Comparison of ENCODE assay signal across 19 mouse cellular contexts in the genomic region with DNA sequence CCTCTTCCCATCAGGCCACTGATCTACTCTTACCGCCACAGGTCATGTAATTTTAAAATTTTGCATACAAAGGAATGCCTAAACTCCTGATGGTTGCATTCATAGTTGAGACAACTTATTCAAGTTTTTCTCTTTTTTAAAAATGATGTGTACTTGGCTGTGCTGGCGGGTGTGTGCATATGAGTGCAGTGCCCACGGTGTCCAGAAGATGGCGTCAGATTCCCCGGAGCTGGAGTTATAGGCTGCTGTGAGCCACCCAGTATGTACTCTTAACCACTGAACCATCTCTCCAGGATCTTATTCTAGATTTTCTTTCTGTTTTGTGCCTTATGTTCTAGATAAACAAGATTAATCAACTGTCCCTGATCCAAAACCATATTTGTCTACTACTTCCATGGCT.
DNase-seq lines count a peak whose midpoint lies in the region; ATAC-seq and TF ChIP-seq lines count a peak whose summit lies in the region.
"Had no signal": no experiment of that assay in that cellular context is flagged by ENCODE, and none has a peak within 500 bp of the region (broad histone marks: within the 10 kb centered on the region; RNA-seq: fewer than 3 reads in every experiment).

No protein-coding gene starts in this region.

- ATAC-seq in kidney, postnatal 0 days (replicated peaks; ENCODE audit: low FRiP score, low read depth) = no peak
- no peak for ATAC-seq in kidney, embryonic 14.5 days (ENCODE audit: low FRiP score, low TSS enrichment)
- ATAC-seq: inflammation-experienced regulatory T-cells, adult 6 months had no signal

- H3K4me3 ChIP-seq in kidney, postnatal 0 days (replicated peaks; ENCODE audit: low read depth, low read length) = no peak overlapping the region
- H3K4me3 ChIP-seq in kidney, embryonic 14.5 days (ENCODE audit: low read length) = no peak overlapping the region
- H3K4me3 ChIP-seq: forebrain, embryonic 12.5 days; heart, embryonic 15.5 days; hindbrain, embryonic 10.5 days; limb, embryonic 13.5 days; midbrain, embryonic 10.5 days; neural tube, embryonic 13.5 days; stomach, embryonic 15.5 days had no signal

- no peaks in the 10 kb centered on the region for H3K4me1 ChIP-seq in kidney, postnatal 0 days (replicated peaks; ENCODE audit: insufficient read depth, low read length)
- H3K4me1 ChIP-seq in kidney, embryonic 14.5 days (ENCODE audit: control insufficient read depth, insufficient read depth, low read length) = peaks cover 5% of the 10 kb centered on the region; the same call in 1 of the 2 replicates
- H3K4me1 ChIP-seq: neural tube, embryonic 13.5 days; stomach, embryonic 15.5 days had no signal

- no peak overlapping the region for H3K27ac ChIP-seq in kidney, postnatal 0 days
- no peak overlapping the region for H3K27ac ChIP-seq in kidney, embryonic 14.5 days (ENCODE audit: low read depth, low read length)
- H3K27ac ChIP-seq: forebrain, embryonic 12.5 days; heart, embryonic 15.5 days; hindbrain, embryonic 10.5 days; limb, embryonic 13.5 days; midbrain, embryonic 10.5 days; neural tube, embryonic 13.5 days; stomach, embryonic 15.5 days had no signal

- TF ChIP-seq CTCF in kidney, postnatal 0 days (IDR thresholded peaks at IDR 0.05; ENCODE audit: low read depth) = peak; percentile 38; the same call in 1 of the 2 replicates

- H3K36me3 ChIP-seq in kidney, postnatal 0 days (ENCODE audit: insufficient read depth, low read length) = no peaks in the 10 kb centered on the region
- no peaks in the 10 kb centered on the region for H3K36me3 ChIP-seq in kidney, embryonic 14.5 days (ENCODE audit: control insufficient read depth, insufficient read depth, low read length)
- H3K36me3 ChIP-seq: forebrain, embryonic 12.5 days; heart, embryonic 15.5 days; hindbrain, embryonic 10.5 days; limb, embryonic 13.5 days; midbrain, embryonic 10.5 days; neural tube, embryonic 13.5 days; stomach, embryonic 15.5 days had no signal

- no peaks in the 10 kb centered on the region for H3K9me3 ChIP-seq in kidney, postnatal 0 days (replicated peaks; ENCODE audit: low read length)
- H3K9me3 ChIP-seq in kidney, embryonic 14.5 days (ENCODE audit: control insufficient read depth, low read length) = peaks cover 4% of the 10 kb centered on the region; the same call in 1 of the 2 replicates
- H3K9me3 ChIP-seq: hindbrain, embryonic 10.5 days; stomach, embryonic 15.5 days had no signal

- no peak for DNase-seq in kidney, postnatal 0 days (ENCODE audit: low spot score)
- peak; percentile 17 for DNase-seq in thymus, postnatal 4 days
- DNase-seq in thymus, postnatal 10 days (ENCODE audit: low spot score in 2 of 2) = no peak
- peak; percentile 38 for DNase-seq in R1 (ENCODE audit: low read depth, low spot score)
- no peak for DNase-seq in cerebellum, postnatal 4 days (ENCODE audit: low spot score in 2 of 2)
- DNase-seq in embryo, embryonic 10.5 days (ENCODE audit: low spot score) = no peak
- DNase-seq: cerebellum, adult 2 months; lung, adult 2 months; lung, postnatal 4 days; thymus, postnatal 25 days had no signal

- H3K4me2 ChIP-seq in kidney, postnatal 0 days (ENCODE audit: low read length) = no peak overlapping the region
- H3K4me2 ChIP-seq in kidney, embryonic 14.5 days (replicated peaks; ENCODE audit: low read depth, low read length) = no peak overlapping the region
- H3K4me2 ChIP-seq: forebrain, embryonic 12.5 days; heart, embryonic 15.5 days; limb, embryonic 13.5 days; neural tube, embryonic 13.5 days; stomach, embryonic 15.5 days had no signal

- H3K9ac ChIP-seq in kidney, postnatal 0 days (ENCODE audit: low read depth, low read length) = no peak overlapping the region
- H3K9ac ChIP-seq in kidney, embryonic 14.5 days (ENCODE audit: low read depth, low read length) = no peak overlapping the region
- H3K9ac ChIP-seq: forebrain, embryonic 12.5 days; heart, embryonic 15.5 days; limb, embryonic 13.5 days; neural tube, embryonic 13.5 days; stomach, embryonic 15.5 days had no signal

- 93% methylated on average over 5 of the region's 5 CpGs for WGBS in kidney, postnatal 0 days
- 89% methylated on average over 5 of the region's 5 CpGs for WGBS in kidney, embryonic 14.5 days

- H3K27me3 ChIP-seq in kidney, postnatal 0 days (ENCODE audit: insufficient read depth, low read length) = no peaks in the 10 kb centered on the region
- H3K27me3 ChIP-seq in kidney, embryonic 14.5 days (ENCODE audit: control insufficient read depth, insufficient read depth, low read length) = no peaks in the 10 kb centered on the region
- H3K27me3 ChIP-seq: forebrain, embryonic 12.5 days; heart, embryonic 15.5 days; neural tube, embryonic 13.5 days; stomach, embryonic 15.5 days had no signal

Comparison
In these comparisons a context has a peak if more than half of its experiments do, and no peak if none do; other contexts are left out.
1. DNase-seq: peak in thymus, postnatal 4 days (single experiment) and R1 (single experiment); none in kidney, postnatal 0 days (single experiment), thymus, postnatal 10 days (0 of 2), cerebellum, postnatal 4 days (0 of 2) and embryo, embryonic 10.5 days (single experiment).